Mouse (Mus musculus) kidney, postnatal 14 days (tissue): ENCODE data around the gene Nfic.

ENCODE experiments used
- DNase-seq: peaks from one replicate; pipeline ENCODE4 v3.0.0; 2022; ENCODE audit warnings: mixed read lengths

Gene Nfic

GRCm38 (mm10) chr10:81379809-81380378 lies 75.5 kb downstream of the Nfic start:
- DNase-seq, result no peak

- no peak for DNase-seq
Observed at GRCm38 (mm10) chr10:81379183-81379553, 76.3 kb downstream of the Nfic start.

DNA sequence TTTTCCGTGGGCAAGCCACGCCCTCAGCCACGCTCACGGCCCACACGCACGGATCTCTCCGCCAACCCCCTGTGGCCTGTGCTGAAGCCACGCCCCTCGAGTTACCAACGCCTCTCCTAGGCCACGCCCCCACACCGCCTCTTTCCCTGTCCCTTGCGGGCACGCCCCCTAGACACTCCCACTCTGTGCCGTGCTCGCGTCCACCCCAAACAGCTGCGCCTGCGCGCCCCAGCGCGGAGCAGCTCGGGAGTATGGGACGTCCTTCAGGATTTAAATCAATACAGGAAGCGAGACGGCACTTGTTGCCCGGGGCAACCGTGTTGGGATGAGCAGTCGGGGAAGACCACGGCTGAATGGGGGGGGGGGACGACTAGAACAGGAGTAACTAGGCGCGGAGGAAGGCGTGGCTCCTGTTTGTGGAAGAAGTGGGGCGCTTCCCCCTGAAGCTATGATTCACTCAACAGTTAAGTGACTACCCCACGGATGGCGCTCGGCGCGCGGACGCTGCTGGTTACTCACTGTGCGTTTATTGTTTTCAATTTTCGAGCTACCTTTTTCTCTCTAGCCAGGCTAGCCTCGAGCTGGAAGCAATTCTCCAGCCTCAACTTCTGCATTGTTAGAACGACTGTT lies 76.8 kb downstream of the Nfic start:
- peak; percentile 100 for DNase-seq

DNA sequence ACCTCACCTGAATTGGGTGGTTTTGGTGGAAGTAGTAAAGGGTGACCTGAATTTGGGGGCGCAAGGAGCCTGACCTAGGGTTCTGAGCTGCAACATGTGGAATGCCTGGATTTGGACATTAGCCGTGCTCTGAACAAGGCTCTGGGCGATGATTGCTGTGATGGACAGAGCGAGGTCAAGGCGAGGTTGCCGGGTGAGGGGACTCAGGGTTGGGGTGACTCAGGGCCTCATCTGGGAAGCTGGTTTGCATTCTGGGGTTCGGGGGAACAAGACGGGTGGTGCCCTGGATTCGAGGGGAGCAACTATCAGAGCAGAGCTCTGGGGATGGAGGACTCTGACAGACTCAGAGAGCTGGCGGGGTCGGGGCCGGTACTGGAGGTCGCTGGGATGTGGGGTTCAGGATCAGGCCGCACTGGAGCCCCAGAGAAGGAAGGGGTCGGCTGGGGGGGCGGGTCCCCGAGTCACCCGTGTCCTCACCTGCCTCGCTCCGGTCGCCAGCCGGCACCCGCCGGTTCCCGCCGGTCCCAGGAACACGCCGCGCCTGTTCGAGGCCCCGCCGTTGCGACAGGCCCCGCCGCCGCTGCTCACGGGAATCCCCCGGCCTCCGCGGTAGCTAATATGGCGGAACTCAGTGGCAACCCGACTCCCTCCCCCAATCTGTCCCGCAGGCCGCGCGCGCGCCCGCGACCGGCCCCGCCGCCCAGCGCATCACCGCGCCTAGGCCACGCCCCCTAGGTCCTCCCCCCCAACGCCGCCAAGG lies 77.5 kb downstream of the Nfic start, which contains the start of gene Fzr1:
Gene Fzr1 (minus strand): TSS at position 724 of the 760 bp plus-strand sequence.
- DNase-seq, result no peak

DNA sequence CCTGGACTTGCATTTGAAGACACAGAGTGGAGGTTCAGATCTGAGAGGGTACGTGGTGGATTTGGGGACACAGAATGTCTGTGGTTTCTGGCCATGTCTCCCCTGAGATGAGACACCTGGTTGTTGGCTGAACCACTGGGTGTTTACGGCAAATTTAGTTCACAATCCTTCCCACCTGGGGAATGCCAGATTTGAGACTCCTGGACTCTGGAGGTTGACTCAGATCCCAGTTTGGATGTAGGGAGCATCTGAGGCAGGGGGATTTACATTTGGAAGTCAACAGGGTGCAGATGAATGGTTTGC lies 78.1 kb downstream of the Nfic start:
- no peak for DNase-seq

DNA sequence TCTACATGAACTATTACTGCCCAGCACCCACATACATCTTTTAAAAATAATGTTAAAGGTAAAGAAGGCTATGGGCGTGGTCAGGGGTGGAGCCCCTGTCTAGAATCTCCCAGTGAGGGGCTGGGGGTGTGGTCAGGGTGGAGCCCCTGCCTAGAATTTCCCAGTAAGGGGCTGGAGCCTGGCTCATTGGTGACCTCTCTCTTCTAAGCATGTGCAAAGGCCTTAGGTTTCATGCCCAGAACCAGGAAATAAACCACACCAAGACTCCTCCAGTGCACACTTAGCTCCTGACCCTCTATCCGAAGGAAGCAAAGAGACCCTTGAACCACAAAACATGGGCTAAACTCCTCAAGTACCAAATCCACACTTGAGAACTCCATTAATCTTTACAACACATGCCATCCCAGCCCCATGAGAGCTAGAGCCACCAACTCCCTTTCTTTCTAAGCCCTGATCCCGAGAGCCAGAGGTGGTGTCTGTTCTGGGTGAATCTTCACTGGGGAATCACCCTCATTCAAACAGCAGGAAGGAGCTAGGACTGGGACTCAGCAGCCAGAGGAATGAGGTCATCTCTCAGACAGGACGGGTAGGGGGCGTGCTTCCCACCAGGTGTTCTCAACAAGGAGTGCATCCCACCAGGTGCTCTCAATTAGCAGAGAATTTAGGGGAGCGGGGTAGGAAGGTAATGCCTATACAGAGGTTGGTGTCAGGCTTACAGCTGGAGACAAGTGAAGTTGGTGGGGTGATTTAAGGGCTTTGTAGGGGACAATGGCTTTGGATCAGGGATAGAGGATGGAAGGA lies 78.7 kb downstream of the Nfic start:
- no peak for DNase-seq

DNA sequence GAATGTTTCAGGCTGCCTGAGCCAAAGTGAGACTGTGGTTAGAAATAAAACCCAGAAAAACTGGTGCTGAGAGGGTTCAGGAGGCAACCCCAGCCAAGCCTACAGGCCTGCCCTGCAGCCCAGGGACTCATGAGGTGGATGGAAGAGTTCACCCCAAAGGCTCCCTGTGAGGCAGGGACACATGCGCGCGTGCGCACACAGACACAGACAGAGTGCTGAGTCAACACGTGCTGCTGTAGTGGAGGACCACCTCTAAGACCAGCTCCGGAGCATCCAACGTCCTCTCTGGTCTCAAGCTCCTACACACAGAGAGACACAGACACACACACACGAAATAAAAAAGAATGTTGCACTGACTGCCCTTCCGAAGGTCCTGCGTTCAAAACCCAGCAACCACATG lies 80.1 kb downstream of the Nfic start:
- DNase-seq, result no peak

DNA sequence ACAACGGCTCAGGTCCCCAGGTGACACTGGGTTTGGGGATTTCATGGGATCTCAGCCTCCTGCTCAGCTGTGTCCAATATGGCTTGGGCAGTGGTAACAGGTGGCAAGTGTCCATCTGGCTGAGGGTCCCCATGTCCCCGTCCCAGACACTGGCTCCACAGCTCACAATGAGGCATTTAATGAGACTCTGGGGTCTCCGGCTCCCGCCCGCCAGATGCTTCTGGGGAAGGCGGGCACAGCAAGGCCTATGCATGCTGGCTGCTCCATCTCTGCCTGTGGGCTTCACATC lies 88.3 kb downstream of the Nfic start:
- DNase-seq, result no peak

GRCm38 (mm10) chr10:81366477-81367206 lies 88.8 kb downstream of the Nfic start:
- DNase-seq, result no peak

GRCm38 (mm10) chr10:81365672-81366476 lies 89.6 kb downstream of the Nfic start, which contains the start of gene 4930404N11Rik:
4930404N11Rik (minus strand) TSS chr10:81365816.
- no peak for DNase-seq

DNA sequence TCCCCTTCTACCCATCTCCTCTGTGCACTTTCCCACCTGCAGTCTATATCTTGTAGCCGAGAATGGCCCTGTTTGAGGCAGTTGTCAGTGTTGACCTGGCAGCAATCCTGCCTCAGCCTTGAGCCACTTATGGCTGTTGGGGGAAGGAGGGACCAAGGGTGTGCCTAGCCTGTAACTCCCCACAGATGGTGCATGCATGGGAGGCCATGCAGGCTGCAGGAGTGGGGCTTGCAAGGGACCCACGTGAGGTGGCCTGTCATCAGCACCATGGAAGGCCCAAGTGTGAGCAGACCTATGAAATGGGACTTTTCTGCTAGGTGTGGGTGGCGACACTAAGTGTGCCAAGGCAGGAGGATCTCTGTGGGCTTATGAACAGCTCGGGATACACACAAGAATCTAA lies 90.4 kb downstream of the Nfic start:
- DNase-seq, result no peak

- no peak for DNase-seq
Observed at GRCm38 (mm10) chr10:81364666-81365065, 90.8 kb downstream of the Nfic start.

- peak; percentile 70 for DNase-seq
Observed at GRCm38 (mm10) chr10:81363436-81364346, 91.7 kb downstream of the Nfic start.

DNA sequence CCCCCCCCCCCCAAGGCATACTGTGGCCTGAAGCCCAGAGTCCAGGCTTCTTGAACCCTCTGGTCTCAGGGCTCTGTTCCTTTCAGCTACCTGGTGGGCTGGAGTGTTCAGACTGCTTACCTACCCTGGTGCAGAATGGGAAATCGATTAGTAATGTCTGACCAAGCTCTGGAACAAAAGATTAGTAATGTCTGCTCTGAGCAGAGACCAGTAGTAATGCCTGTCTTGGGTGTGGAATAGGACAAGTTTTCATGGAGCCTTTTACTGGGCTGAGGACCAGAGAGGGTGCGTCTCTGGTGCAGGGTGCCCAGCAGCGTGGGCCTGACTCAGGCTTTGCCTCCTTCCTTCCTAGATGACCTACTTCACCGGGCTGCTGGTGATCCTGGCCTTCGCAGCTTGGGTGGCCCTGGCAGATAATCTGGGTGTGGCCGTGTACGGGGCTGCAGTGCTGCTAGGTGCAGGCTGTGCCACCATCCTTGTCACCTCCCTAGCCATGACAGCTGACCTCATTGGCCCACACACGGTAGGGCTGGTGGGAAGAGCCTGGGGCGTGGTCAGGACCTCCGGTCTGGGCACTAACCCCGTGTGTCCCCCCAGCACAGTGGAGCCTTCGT lies 93.0 kb downstream of the Nfic start:
- DNase-seq, result no peak

DNA sequence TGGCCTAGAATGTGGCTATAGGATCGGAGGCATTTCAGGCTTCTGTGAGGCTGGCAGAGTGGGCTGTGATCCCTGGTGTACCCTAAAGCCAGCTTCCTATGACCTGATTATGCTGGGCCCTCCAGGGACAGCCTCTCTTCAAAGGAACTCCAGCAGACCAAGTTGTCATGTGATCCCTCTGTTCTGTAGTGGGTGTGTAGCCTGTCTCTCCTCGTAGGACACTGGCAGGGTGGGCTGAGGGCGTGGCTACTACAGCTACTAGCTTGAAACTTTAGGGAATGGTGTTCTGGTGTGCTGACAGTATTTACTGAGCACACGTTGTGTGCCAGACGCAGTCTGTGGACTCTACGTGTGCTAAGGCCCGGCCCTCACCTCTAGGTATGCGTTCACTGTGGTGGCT lies 94.7 kb downstream of the Nfic start:
- no peak for DNase-seq

DNA sequence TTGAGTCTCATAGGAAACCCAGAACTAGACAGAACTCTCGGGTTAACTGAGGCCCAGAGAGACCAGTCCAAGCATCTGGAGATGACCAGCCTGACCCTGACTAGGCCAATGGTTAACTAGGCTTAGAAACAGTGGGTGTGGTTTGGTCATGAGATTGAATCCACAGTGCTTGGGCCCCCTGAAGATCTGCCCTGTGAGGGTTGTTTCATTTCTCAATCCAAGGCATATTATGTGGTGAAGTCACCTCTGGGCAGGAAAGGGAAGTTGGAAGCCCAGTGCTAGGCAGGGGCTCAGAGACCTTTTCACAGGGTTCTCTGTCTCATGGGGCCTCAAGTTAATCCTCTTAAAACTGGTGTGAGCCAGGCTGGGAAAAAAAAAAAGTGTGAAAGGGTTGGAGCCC lies 96.6 kb downstream of the Nfic start:
- DNase-seq, result peak; percentile 66

- no peak for DNase-seq
Observed at GRCm38 (mm10) chr10:81358209-81358608, 97.2 kb downstream of the Nfic start.

GRCm38 (mm10) chr10:81356991-81357844 lies 98.2 kb downstream of the Nfic start, which contains the start of gene Mfsd12:
Mfsd12 (plus strand) TSS chr10:81357491.
- peak; percentile 95 for DNase-seq

DNA sequence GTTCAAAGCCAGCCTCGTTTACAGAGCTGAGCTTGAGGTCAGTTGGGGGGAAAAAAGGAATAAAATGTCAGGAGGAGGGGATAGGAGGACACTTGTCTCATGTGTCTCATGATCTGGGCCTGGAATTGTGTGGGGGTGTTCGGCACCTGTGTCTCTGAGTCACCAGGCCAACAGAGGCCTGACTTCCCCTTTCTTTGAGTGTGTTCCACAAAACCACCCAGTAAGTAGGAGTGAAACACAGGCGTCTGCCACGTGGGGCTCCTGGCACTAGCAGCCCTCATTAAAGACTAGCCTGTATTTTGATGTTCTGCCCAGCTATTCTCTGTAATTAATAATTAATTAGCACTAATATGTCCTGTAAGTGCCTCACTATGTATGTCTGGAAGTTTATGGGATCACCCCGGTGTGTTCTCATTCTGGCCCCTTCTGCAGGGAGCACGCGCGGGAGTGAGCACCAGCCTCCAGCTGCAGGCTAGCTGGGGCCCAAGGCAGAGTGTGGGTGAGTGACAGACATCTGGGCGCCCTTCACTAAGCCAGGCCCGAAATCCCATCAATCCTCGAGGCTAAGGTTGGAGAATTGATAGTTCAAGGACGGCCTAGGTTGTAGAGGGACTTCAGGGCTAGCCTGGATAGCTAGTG lies 99.0 kb downstream of the Nfic start:
- no peak for DNase-seq
